Comparison of ENCODE assay signal across 29 mouse cellular contexts in the genomic region with DNA sequence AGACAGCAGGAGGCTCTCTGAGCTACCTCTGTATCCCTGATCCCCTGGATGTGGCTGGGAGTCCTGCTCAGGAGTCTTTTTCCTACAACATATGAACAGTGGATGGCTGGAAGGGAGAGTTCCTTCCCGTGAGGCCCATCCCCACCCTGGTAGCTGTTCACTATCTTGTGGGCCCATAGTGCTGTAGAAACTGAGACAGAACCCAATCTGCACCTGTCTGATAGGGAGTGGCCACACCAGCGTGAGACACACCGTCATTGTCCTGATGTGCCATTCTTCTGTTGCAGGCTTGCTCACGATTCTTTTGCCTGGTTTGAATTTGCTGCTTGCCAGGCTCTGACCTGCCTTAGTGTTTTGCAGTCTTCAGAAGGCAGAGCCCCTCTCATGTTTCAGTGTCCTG. TPM values are rescaled to one million over a fixed set of nuclear protein-coding genes. Genes with fewer than 3 reads are reported as not detected.
"Had no signal": no experiment of that assay in that cellular context is flagged by ENCODE, and none has a peak within 500 bp of the region (broad histone marks: within the 10 kb centered on the region; RNA-seq: fewer than 3 reads in every experiment).

No protein-coding gene starts in this region.

- DNase-seq: kidney, adult 11 months; kidney, adult 8-10 months; layer of hippocampus, adult 9-11 months; lung, embryonic 14.5 days; midbrain, embryonic 14.5 days; thymus, adult 18-20 months; thymus, postnatal 36 days had no signal

- H3K4me2 ChIP-seq: intestine, embryonic 15.5 days; liver, embryonic 15.5 days; lung, embryonic 14.5 days; midbrain, embryonic 11.5 days had no signal

- H3K4me3 ChIP-seq: intestine, embryonic 15.5 days; layer of hippocampus, adult 2 months; liver, embryonic 15.5 days; megakaryocyte, embryonic 14.5 days had no signal

- H3K4me1 ChIP-seq: intestine, embryonic 15.5 days had no signal

- H3K9me3 ChIP-seq: intestine, embryonic 15.5 days; liver, embryonic 15.5 days; megakaryocyte, embryonic 14.5 days had no signal

- H3K9ac ChIP-seq: intestine, embryonic 15.5 days; liver, embryonic 15.5 days; lung, embryonic 14.5 days had no signal

- ATAC-seq: intestine, embryonic 15.5 days; lung, postnatal 0 days had no signal

- H3K27ac ChIP-seq: intestine, embryonic 15.5 days; liver, embryonic 15.5 days; macrophage had no signal

- H3K36me3 ChIP-seq: intestine, embryonic 15.5 days; liver, embryonic 15.5 days had no signal

- H3K27me3 ChIP-seq: intestine, embryonic 15.5 days had no signal

RNA-seq across cellular contexts. Expression of a gene that starts 53.8 kb away (rescaled TPM):
- total RNA-seq: layer of hippocampus, adult 2 months; layer of hippocampus, postnatal 25 days; left cerebral cortex, adult 18-20 months; left cerebral cortex, postnatal 10 days; left cerebral cortex, postnatal 36 days; midbrain, postnatal 0 days had no signal
- polyA plus RNA-seq: intestine, embryonic 15.5 days; kidney, embryonic 16.5 days; large intestine, adult 2 months; limb, embryonic 11.5 days; limb, embryonic 14.5 days; liver, embryonic 15.5 days; lung, embryonic 14.5 days; lung, postnatal 0 days; macrophage; midbrain, embryonic 11.5 days; midbrain, embryonic 14.5 days; midbrain, postnatal 0 days; neural tube, embryonic 11.5 days; neural tube, embryonic 14.5 days; small intestine, adult 2 months; spleen, adult 2 months; stomach, embryonic 16.5 days; urinary bladder, adult 2 months had no signal
